Mouse (Mus musculus): Measurements from ENCODE around the gene Etfbkmt.

DNA sequence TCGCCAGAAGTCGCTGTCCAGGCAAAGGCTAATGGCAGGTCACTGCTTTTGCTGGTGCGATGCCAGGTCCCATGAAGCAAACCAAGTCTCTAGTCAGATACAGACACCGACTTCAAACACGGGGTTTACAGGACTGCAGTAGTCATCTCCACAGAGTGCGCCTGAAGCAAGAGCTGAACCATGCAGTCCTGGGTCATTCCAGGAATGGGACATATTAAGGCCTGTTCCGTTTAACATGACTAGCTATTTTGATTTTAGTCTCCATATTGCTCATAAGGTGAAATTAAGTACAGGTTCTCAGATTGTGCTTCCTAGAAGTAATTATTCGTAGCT, 49.2 kb downstream of the Etfbkmt start:
- TF ChIP-seq POLR2A (IDR thresholded peaks at IDR 0.05; ENCODE audit: borderline replicate concordance, insufficient read depth, low read length), result no peak
- TF ChIP-seq CTCF (IDR thresholded peaks at IDR 0.05; ENCODE audit: borderline replicate concordance, insufficient read depth, low read depth, low read length), result no peak
